Mouse (Mus musculus) liver, postnatal 0 days (tissue): ENCODE measurements around the gene Adm2.

Experiments
- CTCF ChIP-seq: sonication (generic); IDR thresholded peaks from 2 replicates; pipeline ENCODE4 v1.5.1; 2016; ENCODE audit warnings: antibody characterized with exemption, low read depth
- EP300 ChIP-seq: IDR thresholded peaks from 2 replicates; pipeline ENCODE4 v1.6.1; 2016; ENCODE audit warnings: antibody characterized with exemption, low read depth, mild to moderate bottlenecking

DNA sequence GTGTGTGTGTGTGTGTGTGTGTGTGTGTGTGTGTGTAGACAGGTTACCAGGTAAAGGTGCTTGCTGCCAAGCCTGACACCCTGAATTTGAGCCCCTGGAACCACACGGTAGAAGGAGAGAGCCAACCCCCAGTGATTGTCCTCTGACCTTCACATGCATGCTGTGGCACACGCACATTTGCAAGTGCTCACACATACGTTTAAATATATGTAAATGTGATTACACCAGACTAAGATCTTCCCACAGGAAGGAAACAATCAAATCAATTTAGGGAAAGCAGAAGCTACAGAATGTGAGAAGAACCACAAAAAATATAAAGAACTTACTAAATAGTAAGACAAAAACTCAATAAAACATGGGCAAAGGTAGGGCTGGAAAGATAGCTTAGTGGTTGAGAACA is 17.6 kb downstream of the Adm2 start:
- TF ChIP-seq EP300 (no peak), CTCF (no peak)
